Mouse (Mus musculus): ENCODE results near the gene Higd1b. TPM values are rescaled to one million over a fixed set of nuclear protein-coding genes. Genes with fewer than 3 reads are reported as not detected.

Gene Higd1b
- polyA plus RNA-seq, 1 experiment from 2014 or later: 13.7 TPM

GRCm38 (mm10) chr11:102819783-102820385 is 15.8 kb upstream of the Higd1b start:
- peak overlapping the region; percentile 91 for H3K27ac ChIP-seq
- H3K9ac ChIP-seq: peak overlapping the region; percentile 86; the same call in 1 of the 2 replicates

DNA sequence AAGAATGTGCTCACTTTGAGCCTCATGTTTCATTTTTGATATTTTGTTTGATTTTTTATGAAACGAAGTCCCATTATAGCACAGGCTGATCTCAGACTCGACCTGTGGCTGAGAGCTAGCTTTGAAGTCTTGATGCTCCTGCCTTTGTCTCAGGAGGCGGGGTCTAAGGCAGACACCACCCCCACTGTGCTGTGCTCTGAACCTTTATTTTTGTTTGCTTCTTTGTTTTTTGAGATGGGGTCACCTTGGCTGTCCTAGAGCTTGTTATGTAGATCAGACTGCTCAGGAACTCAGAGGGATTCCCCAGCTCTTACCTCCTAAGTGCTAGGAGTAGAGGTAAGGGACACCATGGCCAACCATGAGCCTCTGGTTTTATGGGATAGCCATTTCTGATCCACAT is 15.2 kb upstream of the Higd1b start:
- 13% methylated on average over 3 of the region's 3 CpGs for WGBS
- H3K4me2 ChIP-seq: no peak overlapping the region
- no peak for ATAC-seq (replicated peaks)

More at GRCm38 (mm10) chr11:102819783-102820385, 15.8 kb upstream of the Higd1b start:
- H3K27me3 ChIP-seq (replicated peaks): 0 out of 2 replicates have a peak, but pooled peaks cover 13% of the 10 kb centered on the region
- 5% methylated on average over 14 of the region's 14 CpGs for WGBS
- peaks cover 34% of the 10 kb centered on the region for H3K4me1 ChIP-seq
- peak; percentile 51; the same call in 1 of the 2 replicates for ATAC-seq (replicated peaks)
- H3K4me3 ChIP-seq: peak overlapping the region; percentile 75
- no peaks in the 10 kb centered on the region for H3K9me3 ChIP-seq
- H3K36me3 ChIP-seq (replicated peaks): no peaks in the 10 kb centered on the region
- H3K4me2 ChIP-seq: peak overlapping the region; percentile 86

DNA sequence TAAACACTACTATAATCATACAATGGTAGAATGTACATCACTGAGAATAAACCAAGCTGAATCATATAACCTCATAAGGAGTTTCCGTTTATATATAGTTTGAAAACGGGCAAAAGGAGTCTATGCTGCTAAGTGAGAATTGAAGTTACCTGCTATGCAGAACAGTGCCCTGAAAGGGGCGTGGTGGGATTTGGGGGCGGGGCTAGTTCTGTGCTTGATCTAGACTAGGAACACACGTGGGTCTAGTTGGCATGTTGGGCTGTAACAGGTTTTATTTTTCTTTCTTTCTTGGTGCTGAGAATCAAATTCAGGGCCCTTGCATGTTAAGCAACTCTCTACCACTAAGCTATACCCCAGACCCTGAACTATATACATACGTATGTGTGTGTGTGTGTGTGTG is 14.4 kb upstream of the Higd1b start:
- H3K4me3 ChIP-seq: no peak overlapping the region
- 0 out of 2 replicates have a peak, but pooled peaks cover 13% of the 10 kb centered on the region for H3K27me3 ChIP-seq (replicated peaks)
- no peak overlapping the region for H3K4me2 ChIP-seq
- H3K36me3 ChIP-seq (replicated peaks): no peaks in the 10 kb centered on the region
- peaks cover 28% of the 10 kb centered on the region for H3K4me1 ChIP-seq
- 54% methylated on average over 6 of the region's 6 CpGs for WGBS
- no peak for ATAC-seq (replicated peaks)
- no peak overlapping the region for H3K9ac ChIP-seq
- no peaks in the 10 kb centered on the region for H3K9me3 ChIP-seq
- no peak overlapping the region for H3K27ac ChIP-seq

More for the DNA sequence above, 15.2 kb upstream of the Higd1b start:
- H3K36me3 ChIP-seq (replicated peaks): no peaks in the 10 kb centered on the region
- no peak overlapping the region for H3K9ac ChIP-seq
- H3K4me3 ChIP-seq: no peak overlapping the region
- no peaks in the 10 kb centered on the region for H3K9me3 ChIP-seq
- peaks cover 34% of the 10 kb centered on the region for H3K4me1 ChIP-seq
- 0 out of 2 replicates have a peak, but pooled peaks cover 13% of the 10 kb centered on the region for H3K27me3 ChIP-seq (replicated peaks)
- H3K27ac ChIP-seq: no peak overlapping the region

DNA sequence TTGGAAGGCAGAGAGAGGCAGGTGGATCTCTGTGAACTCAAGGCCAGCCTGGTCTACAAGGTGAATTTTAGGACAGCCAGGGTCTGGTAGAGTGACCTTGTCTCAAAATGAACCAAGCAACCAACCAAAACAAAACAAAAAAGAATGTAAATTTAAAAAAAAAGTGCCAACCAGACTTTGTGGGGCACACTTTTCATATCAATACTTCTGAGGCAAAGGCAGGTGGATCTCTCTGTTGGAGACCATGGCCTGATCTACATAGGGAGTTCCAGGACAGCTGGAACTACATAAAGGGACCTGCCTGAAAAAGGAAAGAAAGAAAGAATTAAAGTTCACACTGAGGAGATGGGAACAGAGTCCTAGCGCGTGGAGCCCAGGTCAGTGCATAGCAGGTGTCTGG is 9.2 kb upstream of the Higd1b start:
- 64% methylated on average over 2 of the region's 2 CpGs for WGBS
- Histone ChIP-seq H3K9me3 (no peaks in the 10 kb centered on the region), H3K27me3 (replicated peaks) (0 out of 2 replicates have a peak, but pooled peaks cover 7% of the 10 kb centered on the region), H3K9ac (no peak overlapping the region), H3K36me3 (replicated peaks) (no peaks in the 10 kb centered on the region), H3K4me1 (no peaks in the 10 kb centered on the region), H3K27ac (no peak overlapping the region), H3K4me2 (no peak overlapping the region), H3K4me3 (no peak overlapping the region)
- ATAC-seq (replicated peaks): no peak

- WGBS: 72% methylated on average over 4 of the region's 4 CpGs
Observed at GRCm38 (mm10) chr11:102827097-102827496, 8.6 kb upstream of the Higd1b start.

DNA sequence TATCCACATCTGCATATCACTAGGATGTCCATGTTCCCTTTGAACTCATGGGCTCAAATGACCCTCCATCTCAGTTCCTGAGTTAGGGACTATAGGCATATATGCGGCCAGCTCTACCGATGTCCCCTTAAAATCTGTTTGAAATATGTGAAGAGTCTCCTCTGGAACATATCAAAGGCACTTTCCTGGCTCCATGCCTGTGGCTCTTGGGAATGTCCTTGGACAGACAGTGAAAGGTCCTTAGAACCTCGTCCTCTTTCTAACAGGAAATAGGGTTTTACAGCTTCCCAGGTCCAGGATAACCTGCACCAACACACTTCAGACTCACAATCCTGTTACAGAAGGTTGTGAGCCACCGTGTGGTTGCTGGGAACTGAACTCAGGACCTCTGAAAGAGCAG is 5.4 kb upstream of the Higd1b start:
- Histone ChIP-seq H3K27ac (no peak overlapping the region), H3K9me3 (no peaks in the 10 kb centered on the region), H3K27me3 (replicated peaks) (no peaks in the 10 kb centered on the region), H3K36me3 (replicated peaks) (no peaks in the 10 kb centered on the region), H3K4me3 (no peak overlapping the region), H3K4me1 (no peaks in the 10 kb centered on the region), H3K4me2 (no peak overlapping the region), H3K9ac (no peak overlapping the region)
- ATAC-seq (replicated peaks): no peak
- 85% methylated on average over 4 of the region's 4 CpGs for whole genome bisulfite sequencing

More at GRCm38 (mm10) chr11:102827097-102827496, 8.6 kb upstream of the Higd1b start:
- H3K27ac ChIP-seq: no peak overlapping the region
- no peaks in the 10 kb centered on the region for H3K4me1 ChIP-seq
- H3K9ac ChIP-seq: no peak overlapping the region
- H3K4me2 ChIP-seq: no peak overlapping the region
- no peak overlapping the region for H3K4me3 ChIP-seq
- no peak for ATAC-seq (replicated peaks)
- H3K36me3 ChIP-seq (replicated peaks): no peaks in the 10 kb centered on the region
- H3K9me3 ChIP-seq: no peaks in the 10 kb centered on the region
- H3K27me3 ChIP-seq (replicated peaks): 0 out of 2 replicates have a peak, but pooled peaks cover 5% of the 10 kb centered on the region

DNA sequence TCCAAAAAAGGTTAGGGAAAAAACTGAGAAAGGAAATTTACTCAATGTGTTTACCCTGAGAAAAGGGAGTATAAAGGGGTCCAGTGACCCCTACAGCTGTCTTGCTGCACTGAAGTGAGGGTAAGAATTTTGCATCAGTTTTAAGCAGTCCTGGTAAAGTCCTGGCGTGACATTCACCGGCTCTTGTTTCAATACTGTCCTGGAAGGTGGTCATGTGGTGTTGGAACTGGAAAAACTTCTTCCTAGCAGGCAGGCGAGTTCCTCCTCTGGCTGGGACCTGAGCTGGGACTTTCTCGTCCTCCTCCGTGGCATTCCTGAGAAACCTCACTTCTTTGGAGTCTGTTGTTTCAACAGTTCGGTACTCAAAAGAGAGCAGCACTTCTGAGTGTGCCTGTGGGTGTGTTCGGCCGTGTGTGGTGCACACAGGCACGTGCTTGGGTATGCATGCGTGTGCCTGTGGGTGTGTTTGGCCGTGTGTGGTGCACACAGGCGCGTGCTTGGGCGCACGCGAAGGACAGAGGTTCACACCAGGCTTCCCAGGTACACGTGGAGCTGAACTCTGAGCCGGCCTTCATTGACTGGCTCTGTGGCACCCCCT is 2.9 kb upstream of the Higd1b start:
- H3K9me3 ChIP-seq: no peaks in the 10 kb centered on the region
- no peak overlapping the region for H3K4me2 ChIP-seq
- H3K4me3 ChIP-seq: no peak overlapping the region
- 73% methylated on average over 18 of the region's 18 CpGs for WGBS
- no peaks in the 10 kb centered on the region for H3K27me3 ChIP-seq (replicated peaks)
- H3K27ac ChIP-seq: no peak overlapping the region
- no peak overlapping the region for H3K9ac ChIP-seq
- ATAC-seq (replicated peaks): no peak
- no peaks in the 10 kb centered on the region for H3K4me1 ChIP-seq
- H3K36me3 ChIP-seq (replicated peaks): peaks cover 10% of the 10 kb centered on the region; the same call in 1 of the 2 replicates

GRCm38 (mm10) chr11:102834219-102834618 is 1.4 kb upstream of the Higd1b start:
- Histone ChIP-seq H3K36me3 (replicated peaks) (peaks cover 14% of the 10 kb centered on the region; the same call in 1 of the 2 replicates), H3K4me1 (no peaks in the 10 kb centered on the region), H3K9me3 (no peaks in the 10 kb centered on the region), H3K27ac (no peak overlapping the region), H3K4me3 (no peak overlapping the region), H3K9ac (no peak overlapping the region), H3K27me3 (replicated peaks) (no peaks in the 10 kb centered on the region), H3K4me2 (no peak overlapping the region)
- 81% methylated on average over 10 of the region's 10 CpGs for WGBS
- ATAC-seq (replicated peaks): no peak

- WGBS: 90% methylated on average over 9 of the region's 9 CpGs
Observed at GRCm38 (mm10) chr11:102836146-102836545, 497 bp downstream of the Higd1b start.

GRCm38 (mm10) chr11:102837385-102837784 is 1.7 kb downstream of the Higd1b start:
- Histone ChIP-seq H3K27me3 (replicated peaks) (no peaks in the 10 kb centered on the region), H3K4me2 (no peak overlapping the region), H3K27ac (no peak overlapping the region), H3K36me3 (replicated peaks) (peaks cover 35% of the 10 kb centered on the region; the same call in 1 of the 2 replicates), H3K4me3 (no peak overlapping the region), H3K4me1 (no peaks in the 10 kb centered on the region), H3K9ac (no peak overlapping the region), H3K9me3 (no peaks in the 10 kb centered on the region)
- WGBS: 100% methylated on average over 1 of the region's 1 CpGs
- no peak for ATAC-seq (replicated peaks)

More at GRCm38 (mm10) chr11:102836146-102836545, 497 bp downstream of the Higd1b start:
- Histone ChIP-seq H3K9ac (no peak overlapping the region), H3K36me3 (replicated peaks) (peaks cover 28% of the 10 kb centered on the region; the same call in 1 of the 2 replicates), H3K27ac (no peak overlapping the region), H3K4me1 (no peaks in the 10 kb centered on the region), H3K27me3 (replicated peaks) (no peaks in the 10 kb centered on the region), H3K4me2 (no peak overlapping the region), H3K4me3 (no peak overlapping the region), H3K9me3 (no peaks in the 10 kb centered on the region)
- no peak for ATAC-seq (replicated peaks)

GRCm38 (mm10) chr11:102838126-102838525 is 2.5 kb downstream of the Higd1b start:
- WGBS: 90% methylated on average over 2 of the region's 2 CpGs
- H3K4me1 ChIP-seq: no peaks in the 10 kb centered on the region
- no peak overlapping the region for H3K27ac ChIP-seq
- H3K9me3 ChIP-seq: no peaks in the 10 kb centered on the region
- peaks cover 41% of the 10 kb centered on the region; the same call in 1 of the 2 replicates for H3K36me3 ChIP-seq (replicated peaks)
- no peak overlapping the region for H3K4me2 ChIP-seq
- no peaks in the 10 kb centered on the region for H3K27me3 ChIP-seq (replicated peaks)
- H3K9ac ChIP-seq: no peak overlapping the region
- no peak for ATAC-seq (replicated peaks)
- no peak overlapping the region for H3K4me3 ChIP-seq

- Histone ChIP-seq H3K4me3 (no peak overlapping the region), H3K9me3 (no peaks in the 10 kb centered on the region), H3K27ac (no peak overlapping the region), H3K27me3 (replicated peaks) (no peaks in the 10 kb centered on the region), H3K36me3 (replicated peaks) (peaks cover 46% of the 10 kb centered on the region; the same call in 1 of the 2 replicates), H3K9ac (no peak overlapping the region), H3K4me1 (no peaks in the 10 kb centered on the region), H3K4me2 (no peak overlapping the region)
- WGBS: 90% methylated on average over 9 of the region's 9 CpGs
- ATAC-seq (replicated peaks): no peak
Observed at GRCm38 (mm10) chr11:102838616-102839150, 3.0 kb downstream of the Higd1b start.
